ENCODE assay signal across 22 mouse cellular contexts in genomic region chr4:136868371-136868770, GRCm38 (mm10). TPM values are rescaled to one million over a fixed set of nuclear protein-coding genes. Genes with fewer than 3 reads are reported as not detected.
DNase-seq lines count a peak whose midpoint lies in the region; ATAC-seq and TF ChIP-seq lines count a peak whose summit lies in the region.
"Had no signal": no experiment of that assay in that cellular context is flagged by ENCODE, and none has a peak within 500 bp of the region (broad histone marks: within the 10 kb centered on the region; RNA-seq: fewer than 3 reads in every experiment).

No protein-coding gene starts in this region.

- H3K4me2 ChIP-seq in forebrain, embryonic 16.5 days (ENCODE audit: low read length): no peak overlapping the region
- no peak overlapping the region for H3K4me2 ChIP-seq in midbrain, embryonic 12.5 days (replicated peaks)
- no peak overlapping the region for H3K4me2 ChIP-seq in midbrain, postnatal 0 days (ENCODE audit: low read depth, low read length, poor library complexity, severe bottlenecking)
- H3K4me2 ChIP-seq in embryonic facial prominence, embryonic 12.5 days (replicated peaks): no peak overlapping the region
- no peak overlapping the region for H3K4me2 ChIP-seq in stomach, postnatal 0 days (replicated peaks; ENCODE audit: low read depth)
- H3K4me2 ChIP-seq in kidney, embryonic 14.5 days (replicated peaks; ENCODE audit: low read depth, low read length): no peak overlapping the region
- H3K4me2 ChIP-seq: heart, embryonic 13.5 days; liver, embryonic 11.5 days had no signal

- TF ChIP-seq EP300 in stomach, postnatal 0 days (optimal IDR thresholded peaks at IDR 0.05): no peak

- no peak overlapping the region for H3K9ac ChIP-seq in forebrain, embryonic 16.5 days (replicated peaks; ENCODE audit: low read depth, low read length)
- H3K9ac ChIP-seq in midbrain, embryonic 12.5 days (replicated peaks): no peak overlapping the region
- H3K9ac ChIP-seq in midbrain, postnatal 0 days (replicated peaks; ENCODE audit: low read length, poor library complexity, severe bottlenecking): no peak overlapping the region
- H3K9ac ChIP-seq in embryonic facial prominence, embryonic 12.5 days: peak overlapping the region; percentile 22; the same call in 1 of the 2 replicates
- no peak overlapping the region for H3K9ac ChIP-seq in stomach, postnatal 0 days (ENCODE audit: low read length)
- no peak overlapping the region for H3K9ac ChIP-seq in kidney, embryonic 14.5 days (ENCODE audit: low read depth, low read length)
- H3K9ac ChIP-seq: heart, embryonic 13.5 days; hindbrain, embryonic 12.5 days; limb, embryonic 12.5 days; liver, postnatal 0 days; neural tube, embryonic 12.5 days had no signal

- no peak for ATAC-seq in forebrain, embryonic 16.5 days
- ATAC-seq in midbrain, embryonic 12.5 days (ENCODE audit: low FRiP score, low read depth): no peak
- no peak for ATAC-seq in midbrain, postnatal 0 days (ENCODE audit: low FRiP score)
- ATAC-seq in embryonic facial prominence, embryonic 12.5 days (ENCODE audit: insufficient number of reproducible peaks, insufficient read depth, low FRiP score, low TSS enrichment): no peak
- peak; percentile 42; the same call in 1 of the 2 replicates for ATAC-seq in stomach, postnatal 0 days (ENCODE audit: low FRiP score, low TSS enrichment)
- ATAC-seq in kidney, embryonic 14.5 days (ENCODE audit: low FRiP score, low TSS enrichment): no peak
- ATAC-seq: liver, postnatal 0 days had no signal

- 89% methylated on average over 6 of the region's 6 CpGs for WGBS in forebrain, embryonic 10.5 days
- 76% methylated on average over 6 of the region's 6 CpGs for WGBS in forebrain, embryonic 16.5 days
- 85% methylated on average over 6 of the region's 6 CpGs for whole genome bisulfite sequencing in midbrain, embryonic 12.5 days
- 79% methylated on average over 6 of the region's 6 CpGs for WGBS in midbrain, postnatal 0 days
- 74% methylated on average over 6 of the region's 6 CpGs for WGBS in embryonic facial prominence, embryonic 12.5 days
- WGBS in stomach, postnatal 0 days: 43% methylated on average over 6 of the region's 6 CpGs
- WGBS in kidney, embryonic 14.5 days: 82% methylated on average over 6 of the region's 6 CpGs

- H3K9me3 ChIP-seq in forebrain, embryonic 10.5 days: no peaks in the 10 kb centered on the region
- no peaks in the 10 kb centered on the region for H3K9me3 ChIP-seq in forebrain, embryonic 16.5 days (ENCODE audit: control insufficient read depth, low read length)
- H3K9me3 ChIP-seq in midbrain, embryonic 12.5 days: no peaks in the 10 kb centered on the region
- H3K9me3 ChIP-seq in midbrain, postnatal 0 days (ENCODE audit: low read length): no peaks in the 10 kb centered on the region
- no peaks in the 10 kb centered on the region for H3K9me3 ChIP-seq in embryonic facial prominence, embryonic 12.5 days
- no peaks in the 10 kb centered on the region for H3K9me3 ChIP-seq in stomach, postnatal 0 days (ENCODE audit: control insufficient read depth, low read length)
- H3K9me3 ChIP-seq in kidney, embryonic 14.5 days (ENCODE audit: control insufficient read depth, low read length): no peaks in the 10 kb centered on the region
- H3K9me3 ChIP-seq: heart, embryonic 13.5 days; hindbrain, embryonic 12.5 days; limb, embryonic 12.5 days; neural tube, embryonic 12.5 days had no signal

- no peak for DNase-seq in forebrain, embryonic 10.5 days (ENCODE audit: extremely low spot score, low spot score)
- DNase-seq in midbrain, postnatal 0 days (ENCODE audit: low spot score): no peak
- DNase-seq in stomach, postnatal 0 days (ENCODE audit: low spot score): peak; percentile 34
- DNase-seq: adrenal gland, adult 2 months; gastrocnemius, postnatal 36 days; heart, adult 2 months; heart, postnatal 14 days; kidney, adult 8-10 months; kidney, postnatal 25 days; liver, postnatal 0 days; thymus, adult 2 months; thymus, postnatal 4 days had no signal

- peaks cover 51% of the 10 kb centered on the region for H3K4me1 ChIP-seq in forebrain, embryonic 10.5 days
- H3K4me1 ChIP-seq in forebrain, embryonic 16.5 days (replicated peaks; ENCODE audit: control insufficient read depth, insufficient read depth, low read length): peaks cover 17% of the 10 kb centered on the region
- H3K4me1 ChIP-seq in midbrain, embryonic 12.5 days: peaks cover 45% of the 10 kb centered on the region
- H3K4me1 ChIP-seq in midbrain, postnatal 0 days (ENCODE audit: insufficient read depth, low read length): peaks cover 20% of the 10 kb centered on the region
- peaks cover 23% of the 10 kb centered on the region for H3K4me1 ChIP-seq in embryonic facial prominence, embryonic 12.5 days
- H3K4me1 ChIP-seq in stomach, postnatal 0 days (replicated peaks; ENCODE audit: control insufficient read depth, insufficient read depth): no peaks in the 10 kb centered on the region
- peaks cover 11% of the 10 kb centered on the region for H3K4me1 ChIP-seq in kidney, embryonic 14.5 days (ENCODE audit: control insufficient read depth, insufficient read depth, low read length)

- H3K27me3 ChIP-seq in forebrain, embryonic 10.5 days (ENCODE audit: poor library complexity, severe bottlenecking): peaks cover 20% of the 10 kb centered on the region
- H3K27me3 ChIP-seq in forebrain, embryonic 16.5 days (replicated peaks; ENCODE audit: control insufficient read depth, insufficient read depth, low read length): no peaks in the 10 kb centered on the region
- peaks cover 6% of the 10 kb centered on the region; the same call in 1 of the 2 replicates for H3K27me3 ChIP-seq in midbrain, embryonic 12.5 days
- H3K27me3 ChIP-seq in midbrain, postnatal 0 days (ENCODE audit: insufficient read depth, low read length): no peaks in the 10 kb centered on the region
- H3K27me3 ChIP-seq in embryonic facial prominence, embryonic 12.5 days: no peaks in the 10 kb centered on the region
- no peaks in the 10 kb centered on the region for H3K27me3 ChIP-seq in stomach, postnatal 0 days (ENCODE audit: control insufficient read depth, insufficient read depth, low read length)
- H3K27me3 ChIP-seq in kidney, embryonic 14.5 days (ENCODE audit: control insufficient read depth, insufficient read depth, low read length): no peaks in the 10 kb centered on the region
- H3K27me3 ChIP-seq: hindbrain, embryonic 12.5 days; neural tube, embryonic 12.5 days had no signal

- H3K36me3 ChIP-seq in forebrain, embryonic 10.5 days (replicated peaks): no peaks in the 10 kb centered on the region
- H3K36me3 ChIP-seq in forebrain, embryonic 16.5 days (ENCODE audit: control insufficient read depth, insufficient read depth): no peaks in the 10 kb centered on the region
- H3K36me3 ChIP-seq in midbrain, embryonic 12.5 days: no peaks in the 10 kb centered on the region
- no peaks in the 10 kb centered on the region for H3K36me3 ChIP-seq in midbrain, postnatal 0 days (ENCODE audit: insufficient read depth, low read length)
- H3K36me3 ChIP-seq in embryonic facial prominence, embryonic 12.5 days: no peaks in the 10 kb centered on the region
- H3K36me3 ChIP-seq in stomach, postnatal 0 days (ENCODE audit: control insufficient read depth, insufficient read depth, low read length): no peaks in the 10 kb centered on the region
- H3K36me3 ChIP-seq in kidney, embryonic 14.5 days (ENCODE audit: control insufficient read depth, insufficient read depth, low read length): no peaks in the 10 kb centered on the region
- H3K36me3 ChIP-seq: G1E; heart, embryonic 13.5 days; hindbrain, embryonic 12.5 days; limb, embryonic 12.5 days; neural tube, embryonic 12.5 days had no signal

- no peak for TF ChIP-seq CTCF in midbrain, postnatal 0 days (IDR thresholded peaks at IDR 0.05)
- TF ChIP-seq CTCF in stomach, postnatal 0 days (IDR thresholded peaks at IDR 0.05; ENCODE audit: low read depth): no peak

- no peak overlapping the region for H3K4me3 ChIP-seq in forebrain, embryonic 10.5 days
- H3K4me3 ChIP-seq in forebrain, embryonic 16.5 days (replicated peaks; ENCODE audit: low read length): no peak overlapping the region
- no peak overlapping the region for H3K4me3 ChIP-seq in midbrain, embryonic 12.5 days
- no peak overlapping the region for H3K4me3 ChIP-seq in midbrain, postnatal 0 days (ENCODE audit: low read depth, low read length)
- H3K4me3 ChIP-seq in embryonic facial prominence, embryonic 12.5 days: no peak overlapping the region
- no peak overlapping the region for H3K4me3 ChIP-seq in stomach, postnatal 0 days (ENCODE audit: low read depth, low read length)
- H3K4me3 ChIP-seq in kidney, embryonic 14.5 days (ENCODE audit: low read length): no peak overlapping the region
- H3K4me3 ChIP-seq: heart, adult 2 months; heart, embryonic 13.5 days; hindbrain, embryonic 12.5 days; limb, embryonic 12.5 days; neural tube, embryonic 12.5 days had no signal

- peak overlapping the region; percentile 5; the same call in 1 of the 2 replicates for H3K27ac ChIP-seq in forebrain, embryonic 10.5 days
- no peak overlapping the region for H3K27ac ChIP-seq in forebrain, embryonic 16.5 days (ENCODE audit: low read length)
- H3K27ac ChIP-seq in midbrain, embryonic 12.5 days (replicated peaks): 0 out of 2 replicates have a peak overlapping the region, but pooled peaks have one; percentile 61
- no peak overlapping the region for H3K27ac ChIP-seq in midbrain, postnatal 0 days (ENCODE audit: low read depth, low read length)
- no peak overlapping the region for H3K27ac ChIP-seq in embryonic facial prominence, embryonic 12.5 days
- H3K27ac ChIP-seq in stomach, postnatal 0 days (replicated peaks): no peak overlapping the region
- no peak overlapping the region for H3K27ac ChIP-seq in kidney, embryonic 14.5 days (ENCODE audit: low read depth, low read length)
- H3K27ac ChIP-seq: heart, adult 2 months; heart, embryonic 13.5 days; hindbrain, embryonic 12.5 days; limb, embryonic 12.5 days had no signal

RNA-seq across cellular contexts. Expression of gene C1qb, which starts 17.6 kb away (rescaled TPM):
- 15.1 and 15.5 TPM in 2 replicates for polyA plus RNA-seq in forebrain, embryonic 10.5 days (2016; fragmentation: Nextera tagmentation; extraction: Ambion mirVana)
- 24.1 and 32.0 TPM in 2 replicates for polyA plus RNA-seq in forebrain, embryonic 16.5 days (2015; fragmentation: Nextera tagmentation; extraction: Ambion mirVana)
- 30.2 and 38.4 TPM in 2 replicates for polyA plus RNA-seq in midbrain, embryonic 12.5 days (2016; fragmentation: Nextera tagmentation; extraction: Ambion mirVana)
- total RNA-seq in midbrain, postnatal 0 days (2014; rRNA removed): 60.0 and 71.3 TPM in 2 replicates
- 64.3 and 72.3 TPM in 2 replicates for polyA plus RNA-seq in midbrain, postnatal 0 days (2015; fragmentation: Nextera tagmentation; extraction: Ambion mirVana)
- polyA plus RNA-seq in embryonic facial prominence, embryonic 12.5 days (2016; fragmentation: Nextera tagmentation; extraction: Ambion mirVana): 28.2 and 29.7 TPM in 2 replicates
- 79.6 and 80.6 TPM in 2 replicates for polyA plus RNA-seq in stomach, postnatal 0 days (2015; fragmentation: Nextera tagmentation; extraction: Ambion mirVana)
- 37.1 and 38.8 TPM in 2 replicates for polyA plus RNA-seq in kidney, embryonic 14.5 days (2014; fragmentation: Nextera tagmentation; extraction: Ambion mirVana)

RNA-seq across cellular contexts. Expression of gene C1qc, which starts 24.5 kb away (rescaled TPM):
- 5.0 and 6.9 TPM in 2 replicates for polyA plus RNA-seq in forebrain, embryonic 10.5 days (2016; fragmentation: Nextera tagmentation; extraction: Ambion mirVana)
- polyA plus RNA-seq in forebrain, embryonic 16.5 days (2015; fragmentation: Nextera tagmentation; extraction: Ambion mirVana): 13.9 and 17.6 TPM in 2 replicates
- 17.3 and 23.9 TPM in 2 replicates for polyA plus RNA-seq in midbrain, embryonic 12.5 days (2016; fragmentation: Nextera tagmentation; extraction: Ambion mirVana)
- 62.7 and 79.7 TPM in 2 replicates for total RNA-seq in midbrain, postnatal 0 days (2014; rRNA removed)
- polyA plus RNA-seq in midbrain, postnatal 0 days (2015; fragmentation: Nextera tagmentation; extraction: Ambion mirVana): 39.0 and 39.7 TPM in 2 replicates
- 16.6 and 19.2 TPM in 2 replicates for polyA plus RNA-seq in embryonic facial prominence, embryonic 12.5 days (2016; fragmentation: Nextera tagmentation; extraction: Ambion mirVana)
- 48.6 and 49.4 TPM in 2 replicates for polyA plus RNA-seq in stomach, postnatal 0 days (2015; fragmentation: Nextera tagmentation; extraction: Ambion mirVana)
- polyA plus RNA-seq in kidney, embryonic 14.5 days (2014; fragmentation: Nextera tagmentation; extraction: Ambion mirVana): 16.9 and 21.3 TPM in 2 replicates

RNA-seq across cellular contexts. Expression of gene C1qa, which starts 30.2 kb away (rescaled TPM):
- polyA plus RNA-seq in forebrain, embryonic 10.5 days (2016; fragmentation: Nextera tagmentation; extraction: Ambion mirVana): 4.5 TPM in 2 replicates
- 16.8 and 24.6 TPM in 2 replicates for polyA plus RNA-seq in forebrain, embryonic 16.5 days (2015; fragmentation: Nextera tagmentation; extraction: Ambion mirVana)
- 16.3 and 17.0 TPM in 2 replicates for polyA plus RNA-seq in midbrain, embryonic 12.5 days (2016; fragmentation: Nextera tagmentation; extraction: Ambion mirVana)
- total RNA-seq in midbrain, postnatal 0 days (2014; rRNA removed): 48.5 and 48.8 TPM in 2 replicates
- polyA plus RNA-seq in midbrain, postnatal 0 days (2015; fragmentation: Nextera tagmentation; extraction: Ambion mirVana): 38.8 and 44.4 TPM in 2 replicates
- polyA plus RNA-seq in embryonic facial prominence, embryonic 12.5 days (2016; fragmentation: Nextera tagmentation; extraction: Ambion mirVana): 16.2 and 17.3 TPM in 2 replicates
- polyA plus RNA-seq in stomach, postnatal 0 days (2015; fragmentation: Nextera tagmentation; extraction: Ambion mirVana): 49.7 and 53.0 TPM in 2 replicates
- 16.8 and 17.4 TPM in 2 replicates for polyA plus RNA-seq in kidney, embryonic 14.5 days (2014; fragmentation: Nextera tagmentation; extraction: Ambion mirVana)
- polyA plus RNA-seq: G1E had no signal

RNA-seq across cellular contexts. Expression of gene Ephb2, which starts 32.6 kb away (rescaled TPM):
- 9.5 and 9.7 TPM in 2 replicates for polyA plus RNA-seq in forebrain, embryonic 10.5 days (2016; fragmentation: Nextera tagmentation; extraction: Ambion mirVana)
- 12.3 and 13.1 TPM in 2 replicates for polyA plus RNA-seq in forebrain, embryonic 16.5 days (2015; fragmentation: Nextera tagmentation; extraction: Ambion mirVana)
- polyA plus RNA-seq in midbrain, embryonic 12.5 days (2016; fragmentation: Nextera tagmentation; extraction: Ambion mirVana): 39.8 and 40.0 TPM in 2 replicates
- 149 and 202 TPM in 2 replicates for total RNA-seq in midbrain, postnatal 0 days (2014; rRNA removed)
- 13.6 and 15.6 TPM in 2 replicates for polyA plus RNA-seq in midbrain, postnatal 0 days (2015; fragmentation: Nextera tagmentation; extraction: Ambion mirVana)
- polyA plus RNA-seq in embryonic facial prominence, embryonic 12.5 days (2016; fragmentation: Nextera tagmentation; extraction: Ambion mirVana): 17.1 and 20.7 TPM in 2 replicates
- 2.3 and 2.5 TPM in 2 replicates for polyA plus RNA-seq in stomach, postnatal 0 days (2015; fragmentation: Nextera tagmentation; extraction: Ambion mirVana)
- 6.4 and 9.1 TPM in 2 replicates for polyA plus RNA-seq in kidney, embryonic 14.5 days (2014; fragmentation: Nextera tagmentation; extraction: Ambion mirVana)

Comparison
In these comparisons a context has a peak if more than half of its experiments do, and no peak if none do; other contexts are left out.
1. H3K27ac ChIP-seq: peak in forebrain, embryonic 10.5 days (single experiment) and midbrain, embryonic 12.5 days (single experiment); none in forebrain, embryonic 16.5 days (single experiment), midbrain, postnatal 0 days (single experiment), embryonic facial prominence, embryonic 12.5 days (single experiment), stomach, postnatal 0 days (single experiment) and kidney, embryonic 14.5 days (single experiment).